Mouse (Mus musculus): ENCODE results near the gene Uba7. TPM values are rescaled to one million over a fixed set of nuclear protein-coding genes. Genes with fewer than 3 reads are reported as not detected.
A peak's percentile ranks its signal among the peaks of the same experiment; 100 is the strongest.

The Uba7 gene
- total and polyA plus RNA-seq, 3 experiments: 18.1 to 44.1 TPM; not detected in 1

GRCm38 (mm10) chr9:107974491-107975171, 674 bp upstream of the Uba7 start (continued):
- TF ChIP-seq NELFE (IDR thresholded peaks at IDR 0.05; ENCODE audit: low read depth, low read length): no peak
- peak; percentile 99 for TF ChIP-seq MEF2A (IDR thresholded peaks at IDR 0.05; ENCODE audit: extremely low read depth, insufficient replicate concordance, low read depth, low read length, poor library complexity, severe bottlenecking)
- TF ChIP-seq ZNF384 (IDR thresholded peaks at IDR 0.05; ENCODE audit: low read depth, low read length): peak; percentile 97
- no peak for TF ChIP-seq UBTF (IDR thresholded peaks at IDR 0.05; ENCODE audit: borderline replicate concordance, insufficient read depth, low read depth, low read length)
- TF ChIP-seq ZC3H11A (IDR thresholded peaks at IDR 0.05; ENCODE audit: low read depth, low read length): no peak
- no peak; a peak in 1 of 4 replicates for TF ChIP-seq POLR2A (IDR thresholded peaks at IDR 0.05; ENCODE audit: control insufficient read depth in 1 of 2, insufficient read depth in 1 of 2, low read depth in 1 of 2, low read length in 2 of 2, poor library complexity in 1 of 2)
- TF ChIP-seq TCF12 (IDR thresholded peaks at IDR 0.05; ENCODE audit: low read depth, low read length): peak; percentile 83
- TF ChIP-seq TAL1 (IDR thresholded peaks at IDR 0.05; ENCODE audit: low read length): peak; percentile 34; the same call in 1 of the 2 replicates
- TF ChIP-seq EP300 (IDR thresholded peaks at IDR 0.05; ENCODE audit: low read depth in 1 of 2, low read length in 2 of 2): peak in 1 of 2 experiments; percentile 84; a peak in 2 of 4 replicates

DNA sequence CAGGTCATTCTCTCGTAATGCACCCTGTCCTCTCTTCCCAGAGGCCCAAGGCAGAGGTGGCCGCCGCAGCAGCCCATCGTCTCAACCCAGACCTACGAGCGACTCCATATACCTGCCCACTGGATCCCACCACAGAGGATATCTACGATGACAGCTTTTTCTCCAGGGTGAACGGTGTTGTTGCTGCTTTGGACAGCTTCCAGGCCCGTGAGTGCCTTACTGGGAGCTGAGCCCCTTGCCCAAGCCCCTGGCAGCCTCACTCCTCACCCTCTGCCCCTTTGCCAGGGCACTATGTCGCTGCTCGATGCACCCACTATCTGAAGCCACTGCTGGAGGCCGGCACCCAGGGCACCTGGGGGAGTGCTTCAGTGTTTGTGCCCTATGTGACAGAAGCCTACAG, 3.5 kb downstream of the Uba7 start:
- no peak for TF ChIP-seq POLR2A (IDR thresholded peaks at IDR 0.05; ENCODE audit: control insufficient read depth in 1 of 2, insufficient read depth in 1 of 2, low read depth in 1 of 2, low read length in 2 of 2, poor library complexity in 1 of 2)
- TF ChIP-seq GABPA (IDR thresholded peaks at IDR 0.05; ENCODE audit: low read depth, low read length): no peak
- no peak for TF ChIP-seq TBP (IDR thresholded peaks at IDR 0.05; ENCODE audit: low read depth, low read length)
- no peak for TF ChIP-seq MYB (IDR thresholded peaks at IDR 0.05; ENCODE audit: low read depth, low read length)
- Histone ChIP-seq H3K9me3 (replicated peaks; ENCODE audit: insufficient read depth, low read length) (no peaks in the 10 kb centered on the region), H3K4me3 (ENCODE audit: control insufficient read depth in 1 of 2, insufficient read depth in 1 of 2, low read depth in 2 of 2, low read length in 2 of 2) (no peak overlapping the region), H3K4me1 (ENCODE audit: control insufficient read depth in 1 of 2, insufficient read depth in 2 of 2, low read length in 2 of 2) (peaks cover 27 to 77% of the 10 kb centered on the region in 2 experiments), H3K27me3 (ENCODE audit: control insufficient read depth in 1 of 2, insufficient read depth in 2 of 2, low read length in 2 of 2) (no peaks in the 10 kb centered on the region), H3K27ac (ENCODE audit: control insufficient read depth, low read depth, low read length) (no peak overlapping the region), H3K9ac (ENCODE audit: control insufficient read depth, low read depth, low read length, poor library complexity, severe bottlenecking) (no peak overlapping the region), H3K36me3 (ENCODE audit: control insufficient read depth in 1 of 2, insufficient read depth in 2 of 2, low read length in 2 of 2) (peaks cover 2 to 55% of the 10 kb centered on the region in 2 experiments), H3K79me2 (ENCODE audit: control insufficient read depth, insufficient read depth, low read length, poor library complexity) (peaks cover 37% of the 10 kb centered on the region)
- DNase-seq (ENCODE audit: low read depth, low spot score): no peak

DNA sequence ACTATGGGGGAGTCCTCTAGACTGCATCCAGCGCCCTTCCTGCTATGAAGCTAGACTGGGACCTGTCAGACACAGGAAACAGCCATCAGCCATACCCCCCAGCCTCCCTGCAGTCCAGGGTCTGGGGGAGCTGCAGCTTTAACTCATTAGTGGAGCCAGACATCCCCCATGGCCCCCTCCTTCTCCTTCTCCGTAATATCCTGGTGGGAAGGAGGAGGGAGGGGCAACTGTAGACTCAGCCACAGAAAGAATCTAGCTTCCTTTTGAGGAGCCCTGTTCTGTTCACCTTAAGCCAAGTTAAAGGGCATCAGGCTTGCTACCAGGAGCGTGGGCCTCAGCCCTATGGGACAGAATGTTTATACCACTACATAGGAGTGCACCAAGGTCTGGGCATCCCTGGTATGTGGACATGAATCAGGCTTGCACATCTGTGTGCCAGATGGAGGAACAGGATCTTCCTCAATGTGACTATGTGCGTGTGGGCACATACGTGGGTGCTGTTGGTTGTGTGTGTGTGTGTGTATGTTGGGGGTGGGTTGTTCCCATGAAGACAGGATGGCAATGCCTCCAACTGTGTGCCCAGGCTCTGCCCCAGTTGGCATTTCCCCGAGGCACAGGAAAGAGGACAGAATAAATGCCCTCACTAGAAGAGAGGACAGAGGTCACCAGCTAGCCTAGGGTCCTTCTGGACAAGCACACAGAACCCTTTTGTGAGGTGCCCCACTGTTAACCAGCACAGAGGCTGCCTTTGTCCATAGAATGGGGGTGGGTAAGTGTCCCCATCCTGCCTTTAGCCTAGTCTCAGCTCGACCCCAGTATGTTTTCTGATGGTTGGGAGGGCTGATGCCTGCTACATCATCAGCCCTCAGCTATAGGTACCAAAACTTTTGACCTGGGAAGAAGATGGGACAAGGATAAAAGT, 6.6 kb downstream of the Uba7 start:
- peak overlapping the region; percentile 12 to 14; a peak in 3 of 4 replicates for H3K4me3 ChIP-seq (ENCODE audit: control insufficient read depth in 1 of 2, insufficient read depth in 1 of 2, low read depth in 2 of 2, low read length in 2 of 2)
- H3K9ac ChIP-seq (ENCODE audit: control insufficient read depth, low read depth, low read length, poor library complexity, severe bottlenecking): peak overlapping the region; percentile 51
- no peaks in the 10 kb centered on the region for H3K9me3 ChIP-seq (replicated peaks; ENCODE audit: insufficient read depth, low read length)
- no peaks in the 10 kb centered on the region for H3K27me3 ChIP-seq (ENCODE audit: control insufficient read depth in 1 of 2, insufficient read depth in 2 of 2, low read length in 2 of 2)
- H3K79me2 ChIP-seq (ENCODE audit: control insufficient read depth, insufficient read depth, low read length, poor library complexity): peaks cover 41% of the 10 kb centered on the region
- H3K4me1 ChIP-seq (ENCODE audit: control insufficient read depth in 1 of 2, insufficient read depth in 2 of 2, low read length in 2 of 2): peaks cover 33 to 61% of the 10 kb centered on the region in 2 experiments
- peak; percentile 41 for DNase-seq (ENCODE audit: low read depth, low spot score)
- peaks cover 4 to 46% of the 10 kb centered on the region in 2 experiments for H3K36me3 ChIP-seq (ENCODE audit: control insufficient read depth in 1 of 2, insufficient read depth in 2 of 2, low read length in 2 of 2)
- H3K27ac ChIP-seq (ENCODE audit: control insufficient read depth, low read depth, low read length): peak overlapping the region; percentile 94
- TF ChIP-seq ETS1 (IDR thresholded peaks at IDR 0.05; ENCODE audit: low read depth, low read length): 0 out of 2 replicates have a peak, but pooled peaks have one; percentile 2
- no peak for TF ChIP-seq CHD2 (IDR thresholded peaks at IDR 0.05; ENCODE audit: low read length)
- peak; percentile 61; the same call in 1 of the 2 replicates for TF ChIP-seq TAL1 (IDR thresholded peaks at IDR 0.05; ENCODE audit: low read length)
- peak; percentile 59; the same call in 1 of the 2 replicates for TF ChIP-seq POLR2AphosphoS5 (IDR thresholded peaks at IDR 0.05; ENCODE audit: borderline replicate concordance, low read depth, low read length)

Data from MEL (cell line).